Mouse (Mus musculus) liver (tissue): ENCODE data around the gene Anks1.
"Not testable (repeated sequence)": the region's sequence is repeated elsewhere in the genome, so short reads cannot be mapped to it uniquely, and the experiment has no call there.

Source experiments
- DNase-seq: peaks from one replicate; pipeline ENCODE4 v3.0.0-alpha.2; 2020; ENCODE audit warnings: mixed read lengths

Anks1 gene

GRCm38 (mm10) chr17:27934136-27934910 lies 25.2 kb downstream of the Anks1 start:
- no peak for DNase-seq

- DNase-seq: no peak
Measured at GRCm38 (mm10) chr17:27935091-27935490, 26.0 kb downstream of the Anks1 start.

- no peak for DNase-seq
Measured at GRCm38 (mm10) chr17:27937054-27937615, 28.0 kb downstream of the Anks1 start.

GRCm38 (mm10) chr17:27938121-27938754 lies 29.1 kb downstream of the Anks1 start:
- no peak for DNase-seq

- no peak for DNase-seq
Measured at GRCm38 (mm10) chr17:27939028-27939427, 29.9 kb downstream of the Anks1 start.

GRCm38 (mm10) chr17:27940352-27940751 lies 31.2 kb downstream of the Anks1 start:
- DNase-seq: no peak

GRCm38 (mm10) chr17:27941178-27941577 lies 32.1 kb downstream of the Anks1 start:
- no peak for DNase-seq

GRCm38 (mm10) chr17:27941698-27942097 lies 32.6 kb downstream of the Anks1 start:
- no peak for DNase-seq

- no peak for DNase-seq
Measured at GRCm38 (mm10) chr17:27942131-27942530, 33.0 kb downstream of the Anks1 start.

GRCm38 (mm10) chr17:27945546-27946216 lies 36.6 kb downstream of the Anks1 start:
- DNase-seq: peak; percentile 19

GRCm38 (mm10) chr17:27946371-27946770 lies 37.3 kb downstream of the Anks1 start:
- DNase-seq: no peak

GRCm38 (mm10) chr17:27947155-27947554 lies 38.0 kb downstream of the Anks1 start:
- DNase-seq: no peak

- no peak for DNase-seq
Measured at GRCm38 (mm10) chr17:27953136-27953535, 44.0 kb downstream of the Anks1 start.

GRCm38 (mm10) chr17:27954629-27955402 lies 45.7 kb downstream of the Anks1 start:
- no peak for DNase-seq

- no peak for DNase-seq
Measured at GRCm38 (mm10) chr17:27957649-27958048, 48.5 kb downstream of the Anks1 start.

- no peak for DNase-seq
Measured at GRCm38 (mm10) chr17:27960128-27961111, 51.3 kb downstream of the Anks1 start.

GRCm38 (mm10) chr17:27963120-27963519 lies 54.0 kb downstream of the Anks1 start:
- not testable (repeated sequence) for DNase-seq

GRCm38 (mm10) chr17:27964607-27965006 lies 55.5 kb downstream of the Anks1 start:
- no peak for DNase-seq

GRCm38 (mm10) chr17:27965292-27965691 lies 56.2 kb downstream of the Anks1 start:
- no peak for DNase-seq

- no peak for DNase-seq
Measured at GRCm38 (mm10) chr17:27966056-27966455, 57.0 kb downstream of the Anks1 start.

- DNase-seq: no peak
Measured at GRCm38 (mm10) chr17:27966508-27967021, 57.5 kb downstream of the Anks1 start.
